Mouse (Mus musculus) limb, embryonic 14.5 days (tissue): Measurements from ENCODE around the gene Dnaja4. TPM values are rescaled to one million over a fixed set of nuclear protein-coding genes. Genes with fewer than 3 reads are reported as not detected.

ENCODE experiments used
- ATAC-seq: fragments of 200-750 bp; cut with Nextera tagmentation; 2 replicates; pipeline ENCODE4 v1.8.0; 2017; ENCODE audit warnings: low read depth, moderate number of reproducible peaks, moderate TSS enrichment; ENCODE audit not compliant: low FRiP score
- DNase-seq: peaks from one replicate; pipeline ENCODE4 v3.0.0-alpha.2; 2015; ENCODE audit warnings: low spot score
- H3K27ac ChIP-seq: fragments of 300-500 bp; sonication (generic); replicated peaks from 2 replicates; pipeline ENCODE4 v1.5.1; 2014; ENCODE audit warnings: low read depth, mild to moderate bottlenecking, low read length, moderate library complexity, mixed read lengths
- H3K27me3 ChIP-seq: fragments of 300-500 bp; sonication (generic); 2 replicates; pipeline ENCODE4 v1.6.1; 2014; ENCODE audit warnings: low read length, mixed read lengths; ENCODE audit not compliant: control insufficient read depth, insufficient read depth
- H3K36me3 ChIP-seq: fragments of 300-500 bp; sonication (generic); 2 replicates; pipeline ENCODE4 v1.6.1; 2014; ENCODE audit warnings: mild to moderate bottlenecking, low read length, moderate library complexity, mixed read lengths; ENCODE audit not compliant: control insufficient read depth, insufficient read depth
- H3K4me1 ChIP-seq: fragments of 300-500 bp; sonication (generic); 2 replicates; pipeline ENCODE4 v1.6.1; 2014; ENCODE audit warnings: antibody characterized with exemption, low read length, mixed read lengths; ENCODE audit not compliant: control insufficient read depth, insufficient read depth
- H3K4me2 ChIP-seq: fragments of 300-500 bp; sonication (generic); replicated peaks from 2 replicates; pipeline ENCODE4 v1.6.1; 2014; ENCODE audit warnings: low read depth, mild to moderate bottlenecking, low read length, moderate library complexity; ENCODE audit not compliant: severe bottlenecking
- H3K4me3 ChIP-seq: fragments of 300-500 bp; sonication (generic); replicated peaks from 2 replicates; pipeline ENCODE4 v1.5.1; 2014; ENCODE audit warnings: low read length
- H3K9ac ChIP-seq: fragments of 300-500 bp; sonication (generic); 2 replicates; pipeline ENCODE4 v1.6.1; 2014; ENCODE audit warnings: mild to moderate bottlenecking, low read depth, low read length, moderate library complexity; ENCODE audit not compliant: severe bottlenecking
- H3K9me3 ChIP-seq: fragments of 300-500 bp; sonication (generic); 2 replicates; pipeline ENCODE4 v1.6.1; 2016; ENCODE audit warnings: low read length; ENCODE audit not compliant: control insufficient read depth
- POLR2A ChIP-seq: fragments of 200-500 bp; IDR thresholded peaks from 2 replicates; pipeline ENCODE4 v1.8.0; 2012; ENCODE audit warnings: inconsistent platforms, mild to moderate bottlenecking, moderate library complexity, borderline replicate concordance; ENCODE audit not compliant: insufficient read depth, insufficient read length; ENCODE audit errors: extremely low read depth
- WGBS: fragments of 180-500 bp; shearing (Covaris S2); extraction: QIAGEN DNeasy Blood & Tissue Kit; methylation state at CpG from one replicate; pipeline ENCODE4 v1.1.7; 2014; 5-methylcytosine and 5-hydroxymethylcytosine counted together
- polyA plus RNA-seq, 2 experiments: library from polyadenylated mRNA; depleted of rRNA in 1 of 2; stranded (reverse) in 1 of 2; unstranded in 1 of 2; fragments of >200 nt; fragmentation: Nextera tagmentation in 1 of 2; extraction: Ambion mirVana in 1 of 2; gene quantifications; 2 replicates each; pipeline versions ENCODE4 v1.2.1 to v1.2.3; 2012 to 2014

Dnaja4 gene
- polyA plus RNA-seq, 2 experiments = 11.2 to 12.0 TPM

- no peak for TF ChIP-seq POLR2A
- Histone ChIP-seq H3K4me2 (no peak overlapping the region), H3K36me3 (no peaks in the 10 kb centered on the region), H3K27ac (no peak overlapping the region), H3K4me3 (no peak overlapping the region), H3K4me1 (no peaks in the 10 kb centered on the region), H3K9me3 (no peaks in the 10 kb centered on the region), H3K9ac (no peak overlapping the region), H3K27me3 (no peaks in the 10 kb centered on the region)
- ATAC-seq = no peak
- no peak for DNase-seq
- WGBS = 82% methylated on average over 3 of the region's 3 CpGs
Measured at GRCm38 (mm10) chr9:54671962-54672361, 26.7 kb upstream of the Dnaja4 start.

GRCm38 (mm10) chr9:54673887-54674286, 24.8 kb upstream of the Dnaja4 start:
- Histone ChIP-seq H3K27me3 (no peaks in the 10 kb centered on the region), H3K4me3 (no peak overlapping the region), H3K4me1 (no peaks in the 10 kb centered on the region), H3K36me3 (no peaks in the 10 kb centered on the region), H3K4me2 (no peak overlapping the region), H3K9ac (no peak overlapping the region), H3K27ac (no peak overlapping the region), H3K9me3 (no peaks in the 10 kb centered on the region)
- no peak for DNase-seq
- TF ChIP-seq POLR2A = no peak
- 88% methylated on average over 13 of the region's 13 CpGs for WGBS
- no peak for ATAC-seq

- Histone ChIP-seq H3K27ac (no peak overlapping the region), H3K9me3 (no peaks in the 10 kb centered on the region), H3K4me2 (peak overlapping the region; percentile 58), H3K27me3 (no peaks in the 10 kb centered on the region), H3K4me1 (no peaks in the 10 kb centered on the region), H3K9ac (peak overlapping the region; percentile 38; the same call in 1 of the 2 replicates), H3K4me3 (peak overlapping the region; percentile 30), H3K36me3 (no peaks in the 10 kb centered on the region)
- 3% methylated on average over 14 of the region's 14 CpGs for WGBS
- TF ChIP-seq POLR2A = no peak
- peak; percentile 75 for DNase-seq
- ATAC-seq = peak; percentile 88
Measured at GRCm38 (mm10) chr9:54676531-54676986, 22.1 kb upstream of the Dnaja4 start.

GRCm38 (mm10) chr9:54682846-54683245, 15.8 kb upstream of the Dnaja4 start:
- no peak for TF ChIP-seq POLR2A
- no peaks in the 10 kb centered on the region for H3K36me3 ChIP-seq
- 56% methylated on average over 2 of the region's 4 CpGs for WGBS

GRCm38 (mm10) chr9:54683814-54684605, 14.7 kb upstream of the Dnaja4 start:
- no peak overlapping the region for H3K4me3 ChIP-seq
- H3K36me3 ChIP-seq = no peaks in the 10 kb centered on the region
- no peaks in the 10 kb centered on the region for H3K4me1 ChIP-seq
- no peak for TF ChIP-seq POLR2A
- no peak overlapping the region for H3K27ac ChIP-seq
- no peak overlapping the region for H3K4me2 ChIP-seq
- no peaks in the 10 kb centered on the region for H3K27me3 ChIP-seq
- no peak overlapping the region for H3K9ac ChIP-seq
- 68% methylated on average over 7 of the region's 7 CpGs for WGBS
- no peak for ATAC-seq
- DNase-seq = no peak
- H3K9me3 ChIP-seq = no peaks in the 10 kb centered on the region

More at GRCm38 (mm10) chr9:54682846-54683245, 15.8 kb upstream of the Dnaja4 start:
- H3K9ac ChIP-seq = no peak overlapping the region
- DNase-seq = no peak
- no peak overlapping the region for H3K27ac ChIP-seq
- no peak overlapping the region for H3K4me2 ChIP-seq
- no peaks in the 10 kb centered on the region for H3K27me3 ChIP-seq
- ATAC-seq = no peak
- H3K4me1 ChIP-seq = no peaks in the 10 kb centered on the region
- H3K9me3 ChIP-seq = no peaks in the 10 kb centered on the region
- H3K4me3 ChIP-seq = no peak overlapping the region
